Mouse (Mus musculus) left cerebral cortex, adult 11 months (tissue): ENCODE results near the gene Brd1.
"Not testable (repeated sequence)": the region's sequence is repeated elsewhere in the genome, so short reads cannot be mapped to it uniquely, and the experiment has no call there.

Experiments used
- DNase-seq: peaks from one replicate; pipeline ENCODE4 v3.0.0; 2022; ENCODE audit warnings: low spot score

Gene Brd1

GRCm38 (mm10) chr15:88733834-88734571 lies at the start of gene Brd1:
Gene Brd1 (minus strand): TSS chr15:88734233.
- peak; percentile 71 for DNase-seq

- DNase-seq = not testable (repeated sequence)
Measured at GRCm38 (mm10) chr15:88774630-88775029, 40.6 kb upstream of the Brd1 start.

- no peak for DNase-seq
Measured at GRCm38 (mm10) chr15:88768537-88768936, 34.5 kb upstream of the Brd1 start.

GRCm38 (mm10) chr15:88766139-88766538 lies 32.1 kb upstream of the Brd1 start:
- DNase-seq = not testable (repeated sequence)

- no peak for DNase-seq
Measured at GRCm38 (mm10) chr15:88761551-88761950, 27.5 kb upstream of the Brd1 start.

- no peak for DNase-seq
Measured at GRCm38 (mm10) chr15:88758061-88758460, 24.0 kb upstream of the Brd1 start.

GRCm38 (mm10) chr15:88755761-88756160 lies 21.7 kb upstream of the Brd1 start:
- no peak for DNase-seq

GRCm38 (mm10) chr15:88754896-88755295 lies 20.9 kb upstream of the Brd1 start:
- no peak for DNase-seq

GRCm38 (mm10) chr15:88752403-88752733 lies 18.3 kb upstream of the Brd1 start:
- no peak for DNase-seq

GRCm38 (mm10) chr15:88751564-88752402 lies 17.8 kb upstream of the Brd1 start, which contains the start of gene Zbed4:
Gene Zbed4 (plus strand): TSS chr15:88751660.
- no peak for DNase-seq

- peak; percentile 99 for DNase-seq
Measured at GRCm38 (mm10) chr15:88750677-88751563, 16.9 kb upstream of the Brd1 start.

GRCm38 (mm10) chr15:88750032-88750431 lies 16.0 kb upstream of the Brd1 start:
- no peak for DNase-seq

GRCm38 (mm10) chr15:88749617-88750016 lies 15.6 kb upstream of the Brd1 start:
- DNase-seq = not testable (repeated sequence)

GRCm38 (mm10) chr15:88745926-88746325 lies 11.9 kb upstream of the Brd1 start:
- no peak for DNase-seq

- DNase-seq = no peak
Measured at GRCm38 (mm10) chr15:88745347-88745746, 11.3 kb upstream of the Brd1 start.

GRCm38 (mm10) chr15:88743371-88743770 lies 9.3 kb upstream of the Brd1 start:
- DNase-seq = not testable (repeated sequence)

GRCm38 (mm10) chr15:88741366-88741765 lies 7.3 kb upstream of the Brd1 start:
- no peak for DNase-seq

GRCm38 (mm10) chr15:88738466-88738865 lies 4.4 kb upstream of the Brd1 start:
- no peak for DNase-seq

GRCm38 (mm10) chr15:88736166-88736565 lies 2.1 kb upstream of the Brd1 start:
- DNase-seq = no peak

- no peak for DNase-seq
Measured at GRCm38 (mm10) chr15:88733041-88733751, 837 bp downstream of the Brd1 start.

- no peak for DNase-seq
Measured at GRCm38 (mm10) chr15:88732405-88733020, 1.5 kb downstream of the Brd1 start.
